Mouse (Mus musculus) R1 (cell line): ENCODE measurements around the gene Pik3ip1.

Source experiments
- DNase-seq: peaks from one replicate; pipeline ENCODE4 v3.0.0-alpha.2; 2018; ENCODE audit warnings: low read depth, low spot score

The Pik3ip1 gene

GRCm38 (mm10) chr11:3329891-3330451 is at the start of gene Pik3ip1:
TSS of gene Pik3ip1 (plus strand) at chr11:3330401.
- DNase-seq, result no peak

- DNase-seq, result no peak
Observed at GRCm38 (mm10) chr11:3282887-3283286, 47.3 kb upstream of the Pik3ip1 start.

GRCm38 (mm10) chr11:3283645-3284044 is 46.6 kb upstream of the Pik3ip1 start:
- no peak for DNase-seq

GRCm38 (mm10) chr11:3285940-3286339 is 44.3 kb upstream of the Pik3ip1 start:
- no peak for DNase-seq

- peak; percentile 88 for DNase-seq
Observed at GRCm38 (mm10) chr11:3287131-3287530, 43.1 kb upstream of the Pik3ip1 start.

GRCm38 (mm10) chr11:3287921-3288320 is 42.3 kb upstream of the Pik3ip1 start:
- DNase-seq, result no peak

GRCm38 (mm10) chr11:3288521-3289301 is 41.5 kb upstream of the Pik3ip1 start, which contains the start of gene Patz1:
TSS of gene Patz1 (plus strand) at chr11:3288874.
- peak; percentile 84 for DNase-seq

GRCm38 (mm10) chr11:3289302-3289802 is 40.8 kb upstream of the Pik3ip1 start:
- DNase-seq, result peak; percentile 87

GRCm38 (mm10) chr11:3289803-3290639 is 40.2 kb upstream of the Pik3ip1 start:
- peak; percentile 91 for DNase-seq

- DNase-seq, result peak; percentile 73
Observed at GRCm38 (mm10) chr11:3290640-3291310, 39.4 kb upstream of the Pik3ip1 start.

- DNase-seq, result no peak
Observed at GRCm38 (mm10) chr11:3291311-3292061, 38.7 kb upstream of the Pik3ip1 start.

GRCm38 (mm10) chr11:3292062-3292421 is 38.2 kb upstream of the Pik3ip1 start:
- peak; percentile 88 for DNase-seq

- peak; percentile 94 for DNase-seq
Observed at GRCm38 (mm10) chr11:3292711-3293249, 37.4 kb upstream of the Pik3ip1 start.

- DNase-seq, result no peak
Observed at GRCm38 (mm10) chr11:3293361-3293760, 36.8 kb upstream of the Pik3ip1 start.

GRCm38 (mm10) chr11:3294641-3295040 is 35.6 kb upstream of the Pik3ip1 start:
- DNase-seq, result no peak

GRCm38 (mm10) chr11:3296056-3296455 is 34.1 kb upstream of the Pik3ip1 start:
- no peak for DNase-seq

- DNase-seq, result no peak
Observed at GRCm38 (mm10) chr11:3297871-3298812, 32.1 kb upstream of the Pik3ip1 start.

GRCm38 (mm10) chr11:3298813-3299185 is 31.4 kb upstream of the Pik3ip1 start:
- DNase-seq, result no peak

GRCm38 (mm10) chr11:3301075-3301474 is 29.1 kb upstream of the Pik3ip1 start:
- DNase-seq, result no peak
